Mouse (Mus musculus): ENCODE measurements at regions not wholly inside any gene's neighbourhood (a gene's known extent, or its start where the extent isn't known, plus 50 kb on each side); places are given as distances from the start of the nearest gene placed in this dataset.

- TF ChIP-seq CTCF (IDR thresholded peaks at IDR 0.05; ENCODE audit: low read depth, low read length) (no peak), POLR2A (IDR thresholded peaks at IDR 0.05; ENCODE audit: insufficient read depth, low read length) (no peak)
Measured at GRCm38 (mm10) chr5:119232941-119233340, 437.5 kb upstream of the Tbx3 start.

Measured in ES-Bruce4 (cell line).